Mouse (Mus musculus): Measurements from ENCODE around the gene Stim2. TPM values are rescaled to one million over a fixed set of nuclear protein-coding genes. Genes with fewer than 3 reads are reported as not detected.

Gene Stim2
- polyA plus RNA-seq, 1 experiment from 2014 or later, result 25.8 TPM

DNA sequence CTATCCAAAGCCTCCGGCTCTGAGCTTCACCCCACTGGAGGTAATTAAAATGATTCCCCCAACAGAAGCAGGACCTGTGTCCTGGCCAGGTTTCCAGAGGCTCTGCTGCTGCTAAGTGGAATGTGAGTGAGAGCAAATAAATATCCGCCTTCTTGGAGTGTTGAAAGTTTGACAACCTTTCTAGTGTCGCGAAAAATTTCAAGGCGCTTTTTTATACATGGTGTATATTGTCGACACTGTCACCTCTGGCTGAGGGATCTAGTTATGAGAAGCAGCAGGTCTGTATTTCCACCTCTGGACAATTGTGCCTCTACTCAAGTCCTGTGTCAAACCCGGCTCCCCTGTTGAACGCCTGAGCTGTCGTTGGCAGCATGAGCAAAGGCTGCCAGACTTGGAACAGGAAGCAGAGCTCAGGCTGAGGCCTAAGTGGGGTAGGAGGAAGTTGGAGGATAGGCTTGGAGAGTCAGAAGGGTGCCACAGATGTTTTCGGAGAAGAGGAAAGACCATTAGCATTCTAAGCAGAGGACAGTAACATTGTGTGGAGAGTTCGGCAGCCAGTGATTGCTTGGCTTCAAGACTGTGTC lies 158.7 kb downstream of the Stim2 start:
- 80% methylated on average over 11 of the region's 11 CpGs for WGBS
- Histone ChIP-seq H3K36me3 (no peaks in the 10 kb centered on the region), H3K9ac (no peak overlapping the region), H3K4me3 (no peak overlapping the region), H3K4me2 (no peak overlapping the region), H3K27me3 (0 out of 2 replicates have a peak, but pooled peaks cover 5% of the 10 kb centered on the region), H3K27ac (no peak overlapping the region), H3K4me1 (replicated peaks) (peaks cover 43% of the 10 kb centered on the region), H3K9me3 (no peaks in the 10 kb centered on the region)
- ATAC-seq (ENCODE audit: low FRiP score), result no peak

DNA sequence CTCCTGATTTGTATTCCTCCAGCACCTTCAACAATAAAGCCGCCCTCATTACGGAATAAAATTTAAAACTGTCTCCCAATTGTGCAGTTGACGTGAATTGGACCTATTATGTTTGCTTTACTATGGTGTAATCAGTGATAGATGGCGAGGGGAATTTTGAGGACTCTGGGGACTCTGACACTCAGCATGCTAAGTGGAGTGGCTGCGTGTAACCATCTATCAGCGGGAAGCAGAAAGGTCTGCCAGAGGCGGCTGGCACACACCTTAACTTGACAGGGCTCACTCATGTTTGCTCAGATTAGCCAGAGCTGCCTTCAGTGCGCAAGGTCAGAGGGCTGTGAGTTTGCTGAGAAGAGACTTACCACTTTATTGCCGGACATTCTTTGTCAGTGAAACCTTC lies 159.9 kb downstream of the Stim2 start:
- no peak overlapping the region for H3K4me3 ChIP-seq
- no peaks in the 10 kb centered on the region for H3K36me3 ChIP-seq
- no peak for ATAC-seq (ENCODE audit: low FRiP score)
- H3K27ac ChIP-seq, result no peak overlapping the region
- 0 out of 2 replicates have a peak, but pooled peaks cover 5% of the 10 kb centered on the region for H3K27me3 ChIP-seq
- H3K4me1 ChIP-seq (replicated peaks), result peaks cover 44% of the 10 kb centered on the region
- H3K4me2 ChIP-seq, result no peak overlapping the region
- WGBS, result 26% methylated on average over 9 of the region's 9 CpGs
- H3K9ac ChIP-seq, result no peak overlapping the region
- no peaks in the 10 kb centered on the region for H3K9me3 ChIP-seq

- Histone ChIP-seq H3K4me3 (no peak overlapping the region), H3K27me3 (no peaks in the 10 kb centered on the region), H3K4me1 (replicated peaks) (peaks cover 49% of the 10 kb centered on the region), H3K27ac (peak overlapping the region; percentile 73), H3K36me3 (no peaks in the 10 kb centered on the region), H3K9me3 (no peaks in the 10 kb centered on the region), H3K4me2 (peak overlapping the region; percentile 27; the same call in 1 of the 2 replicates), H3K9ac (peak overlapping the region; percentile 46)
- no peak for ATAC-seq (ENCODE audit: low FRiP score)
- WGBS, result 1% methylated on average over 6 of the region's 6 CpGs
These were observed 161.0 kb downstream of the Stim2 start for GRCm38 (mm10) chr5:54159156-54159793.

DNA sequence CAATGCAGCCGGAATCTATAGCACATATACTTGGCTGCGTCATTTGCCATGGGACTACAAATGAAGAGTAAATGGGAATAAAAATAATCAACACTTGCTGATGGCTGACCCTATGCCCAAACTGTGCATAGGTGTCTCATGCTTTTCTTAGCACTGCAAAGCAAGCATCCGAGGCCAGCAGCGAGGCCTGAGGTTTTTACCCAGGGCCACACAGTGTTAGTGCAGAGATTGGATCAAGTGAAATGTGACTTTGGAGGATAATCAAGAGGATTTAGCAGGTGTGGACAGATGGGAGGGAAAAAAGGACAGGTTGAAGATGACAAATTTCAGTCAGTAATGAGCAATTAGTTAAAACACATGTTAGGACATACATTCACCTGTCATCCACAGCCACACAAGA lies 162.3 kb downstream of the Stim2 start:
- H3K9me3 ChIP-seq, result no peaks in the 10 kb centered on the region
- H3K27me3 ChIP-seq, result no peaks in the 10 kb centered on the region
- no peak overlapping the region for H3K4me3 ChIP-seq
- no peaks in the 10 kb centered on the region for H3K36me3 ChIP-seq
- WGBS, result 87% methylated on average over 4 of the region's 4 CpGs
- peaks cover 42% of the 10 kb centered on the region for H3K4me1 ChIP-seq (replicated peaks)
- no peak overlapping the region for H3K4me2 ChIP-seq
- ATAC-seq (ENCODE audit: low FRiP score), result no peak
- no peak overlapping the region for H3K9ac ChIP-seq
- H3K27ac ChIP-seq, result no peak overlapping the region

- H3K36me3 ChIP-seq, result no peaks in the 10 kb centered on the region
- ATAC-seq (ENCODE audit: low FRiP score), result no peak
- H3K9ac ChIP-seq, result no peak overlapping the region
- H3K4me2 ChIP-seq, result no peak overlapping the region
- H3K27me3 ChIP-seq, result no peaks in the 10 kb centered on the region
- H3K4me3 ChIP-seq, result no peak overlapping the region
- peaks cover 25% of the 10 kb centered on the region for H3K4me1 ChIP-seq (replicated peaks)
- H3K9me3 ChIP-seq, result no peaks in the 10 kb centered on the region
- WGBS, result 73% methylated on average over 4 of the region's 4 CpGs
- H3K27ac ChIP-seq, result no peak overlapping the region
These were observed 165.6 kb downstream of the Stim2 start for GRCm38 (mm10) chr5:54163890-54164289.

Other genes starting within 250 kb of the Stim2 start
- 69.6 and 72.6 TPM in 2 replicates for gene Tbc1d19, start 188.9 kb upstream of the Stim2 start, polyA plus RNA-seq (2015; fragmentation: Nextera tagmentation; extraction: Ambion mirVana)